Mouse (Mus musculus) myocyte (in vitro differentiated cells): ENCODE measurements around the gene Tada1. TPM values are rescaled to one million over a fixed set of nuclear protein-coding genes. Genes with fewer than 3 reads are reported as not detected.

ENCODE experiments used
- H3K27me3 ChIP-seq: one replicate; pipeline ENCODE4 v1.6.1; 2011; ENCODE audit not compliant: control insufficient read depth, insufficient read depth, insufficient read length
- H3K36me3 ChIP-seq: one replicate; pipeline ENCODE4 v1.6.1; 2011; ENCODE audit not compliant: control insufficient read depth, insufficient read depth
- H3K4me2 ChIP-seq: one replicate; pipeline ENCODE4 v1.6.1; 2011; ENCODE audit warnings: low read depth, control low read depth
- H3K4me3 ChIP-seq: one replicate; pipeline ENCODE4 v1.5.1; 2011; ENCODE audit warnings: mild to moderate bottlenecking, control low read depth, moderate library complexity
- H3K79me2 ChIP-seq: one replicate; pipeline ENCODE4 v1.6.1; 2011; ENCODE audit not compliant: control insufficient read depth, insufficient read depth
- H3ac ChIP-seq: one replicate; pipeline ENCODE4 v1.6.1; 2011; ENCODE audit not compliant: control insufficient read depth, insufficient read length
- CEBPB ChIP-seq: IDR thresholded peaks from 2 replicates; pipeline ENCODE4 v1.6.1; 2011; ENCODE audit warnings: mild to moderate bottlenecking, moderate library complexity; ENCODE audit not compliant: poor library complexity, insufficient read depth, severe bottlenecking
- E2F4 ChIP-seq: IDR thresholded peaks from one replicate; pipeline ENCODE4 v1.6.1; 2011; ENCODE audit warnings: mild to moderate bottlenecking, control low read depth, moderate library complexity; ENCODE audit not compliant: insufficient read depth
- MAX ChIP-seq: IDR thresholded peaks from one replicate; pipeline ENCODE4 v1.6.1; 2011; ENCODE audit warnings: low read depth, mild to moderate bottlenecking, control low read depth
- MYOD1 ChIP-seq, 3 experiments: IDR thresholded peaks; one replicate each; pipeline ENCODE4 v1.6.1; 2011; ENCODE audit warnings: control low read depth in 2 of 3, low read depth in 2 of 3, mild to moderate bottlenecking in 2 of 3, moderate library complexity in 1 of 3; ENCODE audit not compliant: insufficient read length in 2 of 3, control insufficient read depth in 1 of 3
- MYOG ChIP-seq, 3 experiments: IDR thresholded peaks; one replicate each; pipeline ENCODE4 v1.6.1; 2011; ENCODE audit warnings: control low read depth in 2 of 3, low read depth in 2 of 3, mild to moderate bottlenecking in 2 of 3; ENCODE audit not compliant: insufficient read length in 2 of 3, control insufficient read depth in 1 of 3, insufficient read depth in 1 of 3
- POLR2A ChIP-seq: IDR thresholded peaks from one replicate; pipeline ENCODE4 v1.6.1; 2011; ENCODE audit warnings: low read depth, mild to moderate bottlenecking, control low read depth, moderate library complexity; ENCODE audit not compliant: insufficient read length
- POLR2AphosphoS2 ChIP-seq: IDR thresholded peaks from one replicate; pipeline ENCODE4 v1.6.1; 2011; ENCODE audit warnings: low read depth, control low read depth; ENCODE audit not compliant: insufficient read length
- REST ChIP-seq: IDR thresholded peaks from one replicate; pipeline ENCODE4 v1.6.1; 2011; ENCODE audit warnings: mild to moderate bottlenecking, control low read depth, moderate library complexity; ENCODE audit not compliant: insufficient read depth, insufficient read length
- SRF ChIP-seq: IDR thresholded peaks from one replicate; pipeline ENCODE4 v1.6.1; 2011; ENCODE audit warnings: low read depth; ENCODE audit not compliant: control insufficient read depth, insufficient read length
- TCF12 ChIP-seq: IDR thresholded peaks from one replicate; pipeline ENCODE4 v1.6.1; 2011; ENCODE audit warnings: mild to moderate bottlenecking, control low read depth; ENCODE audit not compliant: poor library complexity, insufficient read depth, severe bottlenecking
- TCF3 ChIP-seq: IDR thresholded peaks from one replicate; pipeline ENCODE4 v1.6.1; 2011; ENCODE audit warnings: low read depth, control low read depth; ENCODE audit not compliant: insufficient read length
- USF1 ChIP-seq: IDR thresholded peaks from one replicate; pipeline ENCODE4 v1.6.1; 2011; ENCODE audit warnings: low read depth, mild to moderate bottlenecking, control low read depth, moderate library complexity
- polyA plus RNA-seq: library from polyadenylated mRNA; unstranded; fragments of >200 nt; fragmentation: generic; extraction: Trizol; gene quantifications from one replicate; pipeline ENCODE4 v1.2.1, GENCODE M21; 2012; ENCODE audit warnings: missing spikeins

Gene Tada1
- polyA plus RNA-seq, 1 experiment, result 11.7 TPM

- Histone ChIP-seq H3K79me2 (no peaks in the 10 kb centered on the region), H3K36me3 (peaks cover 55% of the 10 kb centered on the region), H3ac (no peak overlapping the region), H3K27me3 (no peaks in the 10 kb centered on the region), H3K4me3 (no peak overlapping the region), H3K4me2 (no peak overlapping the region)
- TF ChIP-seq USF1, result no peak
- no peak for TF ChIP-seq MAX
- TF ChIP-seq REST, result no peak
- TF ChIP-seq POLR2AphosphoS2, result no peak
- no peak for TF ChIP-seq MYOD1 (IDR thresholded peaks at IDR 0.05; ENCODE audit: control insufficient read depth in 1 of 3, insufficient read length in 2 of 3, low read depth in 2 of 3)
- TF ChIP-seq TCF3, result no peak
- TF ChIP-seq POLR2A, result no peak
- TF ChIP-seq SRF, result no peak
- no peak for TF ChIP-seq MYOG (IDR thresholded peaks at IDR 0.05; ENCODE audit: control insufficient read depth in 1 of 3, insufficient read depth in 1 of 3, insufficient read length in 2 of 3, low read depth in 2 of 3)
- no peak for TF ChIP-seq E2F4
- no peak for TF ChIP-seq CEBPB
- no peak for TF ChIP-seq TCF12
Measured at GRCm38 (mm10) chr1:166389406-166390125, 10.7 kb downstream of the Tada1 start.

- Histone ChIP-seq H3K79me2 (no peaks in the 10 kb centered on the region), H3K4me2 (no peak overlapping the region), H3K4me3 (no peak overlapping the region), H3ac (no peak overlapping the region), H3K27me3 (no peaks in the 10 kb centered on the region), H3K36me3 (peaks cover 55% of the 10 kb centered on the region)
- TF ChIP-seq CEBPB (no peak), POLR2A (no peak)
Measured at GRCm38 (mm10) chr1:166391671-166392070, 12.8 kb downstream of the Tada1 start.

DNA sequence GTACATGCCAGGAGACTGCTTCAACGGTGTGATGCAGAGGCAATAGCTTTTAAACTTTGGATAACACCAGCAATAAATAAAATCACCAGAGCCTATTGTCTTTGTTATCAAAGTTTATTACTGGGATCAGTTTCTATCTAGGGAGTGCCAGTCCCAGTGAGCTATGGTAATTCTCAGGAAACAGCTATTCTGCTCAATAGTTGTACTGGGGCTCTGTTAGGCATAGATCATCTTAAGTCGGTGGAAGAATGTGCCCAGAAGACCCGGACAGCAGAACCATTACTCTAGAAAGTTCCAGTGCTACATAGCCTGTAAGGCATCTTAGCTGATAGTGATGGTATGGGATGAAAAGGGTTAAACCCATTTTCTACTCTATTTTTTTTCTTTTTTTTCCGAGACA is 15.9 kb downstream of the Tada1 start:
- TF ChIP-seq MAX, result no peak
- no peak for TF ChIP-seq SRF
- TF ChIP-seq REST, result no peak
- TF ChIP-seq USF1, result no peak
- no peak for TF ChIP-seq POLR2AphosphoS2
- no peak for TF ChIP-seq MYOG (IDR thresholded peaks at IDR 0.05; ENCODE audit: control insufficient read depth in 1 of 3, insufficient read depth in 1 of 3, insufficient read length in 2 of 3, low read depth in 2 of 3)
- TF ChIP-seq TCF3, result no peak
- TF ChIP-seq CEBPB, result no peak
- TF ChIP-seq E2F4, result no peak
- TF ChIP-seq POLR2A, result no peak
- TF ChIP-seq MYOD1 (IDR thresholded peaks at IDR 0.05; ENCODE audit: control insufficient read depth in 1 of 3, insufficient read length in 2 of 3, low read depth in 2 of 3), result no peak
- TF ChIP-seq TCF12, result no peak
- Histone ChIP-seq H3K27me3 (no peaks in the 10 kb centered on the region), H3ac (no peak overlapping the region), H3K79me2 (no peaks in the 10 kb centered on the region), H3K36me3 (peaks cover 59% of the 10 kb centered on the region), H3K4me2 (no peak overlapping the region), H3K4me3 (no peak overlapping the region)

- no peaks in the 10 kb centered on the region for H3K27me3 ChIP-seq
- no peak overlapping the region for H3ac ChIP-seq
- peaks cover 59% of the 10 kb centered on the region for H3K36me3 ChIP-seq
- H3K4me3 ChIP-seq, result no peak overlapping the region
- TF ChIP-seq SRF (no peak), TCF12 (no peak), POLR2A (no peak), MYOG (IDR thresholded peaks at IDR 0.05; ENCODE audit: control insufficient read depth in 1 of 3, insufficient read depth in 1 of 3, insufficient read length in 2 of 3, low read depth in 2 of 3) (no peak), CEBPB (no peak), REST (no peak), USF1 (no peak), E2F4 (no peak), MYOD1 (IDR thresholded peaks at IDR 0.05; ENCODE audit: control insufficient read depth in 1 of 3, insufficient read length in 2 of 3, low read depth in 2 of 3) (no peak), MAX (no peak), TCF3 (no peak), POLR2AphosphoS2 (no peak)
- no peaks in the 10 kb centered on the region for H3K79me2 ChIP-seq
- H3K4me2 ChIP-seq, result no peak overlapping the region
Measured at GRCm38 (mm10) chr1:166395661-166396060, 16.8 kb downstream of the Tada1 start.

DNA sequence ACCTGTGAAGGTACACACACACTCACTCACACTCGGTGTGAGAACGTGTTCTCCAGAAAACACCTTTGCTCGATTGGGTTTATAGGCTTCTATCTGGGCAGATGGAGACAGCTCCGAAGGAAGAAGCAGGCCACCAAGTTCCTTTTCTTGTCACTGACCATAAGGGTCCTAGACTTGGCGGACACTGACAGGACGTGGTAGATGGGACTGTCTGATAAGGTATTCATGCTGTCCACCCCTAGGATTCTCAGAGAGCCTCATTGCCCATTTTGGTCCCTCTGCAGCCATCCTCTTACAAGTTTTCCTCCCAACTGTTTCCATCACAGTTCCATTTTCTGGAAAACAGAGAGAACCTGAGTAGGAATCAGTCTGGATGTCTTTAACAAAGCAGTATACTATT is 17.5 kb downstream of the Tada1 start:
- TF ChIP-seq MAX, result no peak
- no peak for TF ChIP-seq SRF
- no peak for TF ChIP-seq POLR2A
- Histone ChIP-seq H3K4me3 (no peak overlapping the region), H3K79me2 (no peaks in the 10 kb centered on the region), H3ac (no peak overlapping the region), H3K27me3 (no peaks in the 10 kb centered on the region), H3K36me3 (peaks cover 63% of the 10 kb centered on the region), H3K4me2 (no peak overlapping the region)
